Mouse (Mus musculus) liver, embryonic 15.5 days (tissue): Measurements from ENCODE around the gene Traf5. TPM values are rescaled to one million over a fixed set of nuclear protein-coding genes. Genes with fewer than 3 reads are reported as not detected.
A peak's percentile ranks its signal among the peaks of the same experiment; 100 is the strongest.

Experiments used
- ATAC-seq: fragments of 200-750 bp; cut with Nextera tagmentation; 2 replicates; pipeline ENCODE4 v1.8.0; 2017; ENCODE audit warnings: moderate number of reproducible peaks, mild to moderate bottlenecking, moderate library complexity; ENCODE audit not compliant: insufficient read depth
- H3K27ac ChIP-seq: fragments of 300-500 bp; sonication (generic); replicated peaks from 2 replicates; pipeline ENCODE4 v1.5.1; 2015; ENCODE audit warnings: mild to moderate bottlenecking, inconsistent platforms
- H3K27me3 ChIP-seq: fragments of 300-500 bp; sonication (generic); 2 replicates; pipeline ENCODE4 v1.6.1; 2015; ENCODE audit warnings: mild to moderate bottlenecking, inconsistent platforms
- H3K36me3 ChIP-seq: fragments of 300-500 bp; sonication (generic); replicated peaks from 2 replicates; pipeline ENCODE4 v1.6.1; 2015; ENCODE audit warnings: moderate library complexity, mild to moderate bottlenecking, inconsistent platforms
- H3K4me1 ChIP-seq: fragments of 300-500 bp; sonication (generic); replicated peaks from 2 replicates; pipeline ENCODE4 v1.6.1; 2015; ENCODE audit warnings: inconsistent platforms
- H3K4me2 ChIP-seq: fragments of 300-500 bp; sonication (generic); 2 replicates; pipeline ENCODE4 v1.6.1; 2015; ENCODE audit warnings: moderate library complexity, mild to moderate bottlenecking, inconsistent platforms
- H3K4me3 ChIP-seq: fragments of 300-500 bp; sonication (generic); replicated peaks from 2 replicates; pipeline ENCODE4 v1.5.1; 2015; ENCODE audit warnings: mild to moderate bottlenecking, inconsistent platforms
- H3K9ac ChIP-seq: fragments of 300-500 bp; sonication (generic); 2 replicates; pipeline ENCODE4 v1.6.1; 2015; ENCODE audit warnings: moderate library complexity, mild to moderate bottlenecking, inconsistent platforms
- H3K9me3 ChIP-seq: fragments of 300-500 bp; sonication (generic); replicated peaks from 2 replicates; pipeline ENCODE4 v1.6.1; 2016; ENCODE audit warnings: inconsistent platforms
- WGBS: fragments of 180-500 bp; shearing (Covaris S2); methylation state at CpG from one replicate; pipeline ENCODE4 v1.1.7; 2015; ENCODE audit warnings: mixed read lengths; ENCODE audit not compliant: insufficient replicate concordance; 5-methylcytosine and 5-hydroxymethylcytosine counted together
- polyA plus RNA-seq: library from polyadenylated mRNA; unstranded; fragments of >200 nt; fragmentation: Nextera tagmentation; extraction: Ambion mirVana; gene quantifications from 2 replicates; pipeline ENCODE4 v1.2.1, GENCODE M21; 2015

Traf5 gene
- polyA plus RNA-seq, result 8.0 and 8.1 TPM in 2 replicates

GRCm38 (mm10) chr1:192091806-192092772 lies at the start of gene Traf5:
Gene Traf5 (minus strand): TSS chr1:192092559.
- peak; percentile 97 for ATAC-seq
- no peaks in the 10 kb centered on the region for H3K27me3 ChIP-seq
- H3K27ac ChIP-seq, result peak within 1 kb of the TSS; percentile 83
- under 1% methylated on average over 63 of the region's 63 CpGs for WGBS
- no peaks in the 10 kb centered on the region for H3K9me3 ChIP-seq
- peak within 1 kb of the TSS; percentile 79 for H3K4me3 ChIP-seq
- H3K36me3 ChIP-seq, result no peaks in the 10 kb centered on the region
- H3K9ac ChIP-seq, result peak within 1 kb of the TSS; percentile 84
- peaks cover 36% of the 10 kb centered on the region for H3K4me1 ChIP-seq
- H3K4me2 ChIP-seq, result peak within 1 kb of the TSS; percentile 92

- Histone ChIP-seq H3K4me2 (no peak overlapping the region), H3K27me3 (no peaks in the 10 kb centered on the region), H3K9me3 (no peaks in the 10 kb centered on the region), H3K27ac (no peak overlapping the region), H3K36me3 (no peaks in the 10 kb centered on the region), H3K9ac (no peak overlapping the region), H3K4me1 (peaks cover 18% of the 10 kb centered on the region), H3K4me3 (no peak overlapping the region)
- WGBS, result 87% methylated on average over 2 of the region's 2 CpGs
- no peak for ATAC-seq
Measured at GRCm38 (mm10) chr1:192140313-192140712, 48.0 kb upstream of the Traf5 start.

- ATAC-seq, result peak; percentile 87
- Histone ChIP-seq H3K9me3 (no peaks in the 10 kb centered on the region), H3K4me3 (peak within 1 kb of the TSS; percentile 91), H3K36me3 (no peaks in the 10 kb centered on the region), H3K4me1 (peaks cover 24% of the 10 kb centered on the region), H3K27ac (peak within 1 kb of the TSS; percentile 94), H3K4me2 (peak within 1 kb of the TSS; percentile 98), H3K27me3 (no peaks in the 10 kb centered on the region), H3K9ac (peak within 1 kb of the TSS; percentile 90)
- WGBS, result under 1% methylated on average over 60 of the region's 88 CpGs
Measured at GRCm38 (mm10) chr1:192137926-192138910, 45.9 kb upstream of the Traf5 start, which contains the start of gene Rcor3. Gene Rcor3 (minus strand): TSS chr1:192138062.

GRCm38 (mm10) chr1:192137291-192137925 lies 45.0 kb upstream of the Traf5 start:
- under 1% methylated on average over 31 of the region's 61 CpGs for WGBS
- Histone ChIP-seq H3K4me2 (peak overlapping the region; percentile 98), H3K9me3 (no peaks in the 10 kb centered on the region), H3K36me3 (no peaks in the 10 kb centered on the region), H3K9ac (peak overlapping the region; percentile 90), H3K4me1 (peaks cover 24% of the 10 kb centered on the region), H3K27ac (peak overlapping the region; percentile 94), H3K27me3 (no peaks in the 10 kb centered on the region), H3K4me3 (peak overlapping the region; percentile 91)
- ATAC-seq, result peak; percentile 45

- no peaks in the 10 kb centered on the region for H3K9me3 ChIP-seq
- no peaks in the 10 kb centered on the region for H3K36me3 ChIP-seq
- ATAC-seq, result peak; percentile 60
- peak overlapping the region; percentile 90 for H3K9ac ChIP-seq
- H3K4me3 ChIP-seq, result peak overlapping the region; percentile 91
- H3K4me2 ChIP-seq, result peak overlapping the region; percentile 98
- peak overlapping the region; percentile 94 for H3K27ac ChIP-seq
- WGBS, result under 1% methylated on average over 53 of the region's 55 CpGs
- H3K4me1 ChIP-seq, result peaks cover 24% of the 10 kb centered on the region
- H3K27me3 ChIP-seq, result no peaks in the 10 kb centered on the region
Measured at GRCm38 (mm10) chr1:192136561-192137290, 44.4 kb upstream of the Traf5 start.

- Histone ChIP-seq H3K4me3 (no peak overlapping the region), H3K27me3 (no peaks in the 10 kb centered on the region), H3K27ac (no peak overlapping the region), H3K9me3 (no peaks in the 10 kb centered on the region), H3K36me3 (peaks cover 24% of the 10 kb centered on the region), H3K4me1 (peaks cover 24% of the 10 kb centered on the region), H3K9ac (no peak overlapping the region), H3K4me2 (0 out of 2 replicates have a peak overlapping the region, but pooled peaks have one; percentile 3)
- peak; percentile 58; the same call in 1 of the 2 replicates for ATAC-seq
- 74% methylated on average over 1 of the region's 1 CpGs for WGBS
Measured at GRCm38 (mm10) chr1:192130202-192130601, 37.8 kb upstream of the Traf5 start.

GRCm38 (mm10) chr1:192128343-192128742 lies 36.0 kb upstream of the Traf5 start:
- H3K27me3 ChIP-seq, result no peaks in the 10 kb centered on the region
- ATAC-seq, result 0 out of 2 replicates have a peak, but pooled peaks have one; percentile 5
- peaks cover 43% of the 10 kb centered on the region for H3K36me3 ChIP-seq
- WGBS, result 68% methylated on average over 8 of the region's 8 CpGs
- no peak overlapping the region for H3K27ac ChIP-seq
- no peak overlapping the region for H3K9ac ChIP-seq
- no peak overlapping the region for H3K4me2 ChIP-seq
- peaks cover 18% of the 10 kb centered on the region for H3K4me1 ChIP-seq
- no peak overlapping the region for H3K4me3 ChIP-seq
- no peaks in the 10 kb centered on the region for H3K9me3 ChIP-seq

GRCm38 (mm10) chr1:192125761-192126160 lies 33.4 kb upstream of the Traf5 start:
- peaks cover 17% of the 10 kb centered on the region for H3K4me1 ChIP-seq
- H3K27me3 ChIP-seq, result no peaks in the 10 kb centered on the region
- H3K27ac ChIP-seq, result no peak overlapping the region
- no peaks in the 10 kb centered on the region for H3K9me3 ChIP-seq
- no peak overlapping the region for H3K4me3 ChIP-seq
- peaks cover 65% of the 10 kb centered on the region for H3K36me3 ChIP-seq
- no peak overlapping the region for H3K9ac ChIP-seq
- ATAC-seq, result no peak
- WGBS, result 77% methylated on average over 6 of the region's 6 CpGs
- no peak overlapping the region for H3K4me2 ChIP-seq

GRCm38 (mm10) chr1:192116262-192116661 lies 23.9 kb upstream of the Traf5 start:
- Histone ChIP-seq H3K4me2 (no peak overlapping the region), H3K9me3 (no peaks in the 10 kb centered on the region), H3K27ac (0 out of 2 replicates have a peak overlapping the region, but pooled peaks have one; percentile 41), H3K36me3 (peaks cover 76% of the 10 kb centered on the region), H3K4me1 (peaks cover 19% of the 10 kb centered on the region), H3K4me3 (no peak overlapping the region), H3K9ac (no peak overlapping the region), H3K27me3 (no peaks in the 10 kb centered on the region)
- 81% methylated on average over 6 of the region's 6 CpGs for WGBS
- ATAC-seq, result no peak

- no peak overlapping the region for H3K9ac ChIP-seq
- H3K4me1 ChIP-seq, result peaks cover 19% of the 10 kb centered on the region
- H3K4me2 ChIP-seq, result no peak overlapping the region
- no peak overlapping the region for H3K4me3 ChIP-seq
- peaks cover 73% of the 10 kb centered on the region for H3K36me3 ChIP-seq
- ATAC-seq, result peak; percentile 84
- WGBS, result 21% methylated on average over 1 of the region's 1 CpGs
- H3K9me3 ChIP-seq, result no peaks in the 10 kb centered on the region
- H3K27ac ChIP-seq, result no peak overlapping the region
- no peaks in the 10 kb centered on the region for H3K27me3 ChIP-seq
Measured at GRCm38 (mm10) chr1:192115378-192115777, 23.0 kb upstream of the Traf5 start.
